Mouse (Mus musculus) liver, postnatal 0 days (tissue): Measurements from ENCODE around the gene Tshz2. TPM values are rescaled to one million over a fixed set of nuclear protein-coding genes. Genes with fewer than 3 reads are reported as not detected.

Source experiments
- ATAC-seq: fragments of 200-750 bp; cut with Nextera tagmentation; 2 replicates; pipeline ENCODE4 v1.8.0; 2017; ENCODE audit warnings: mild to moderate bottlenecking, moderate library complexity
- DNase-seq: peaks from one replicate; pipeline ENCODE4 v3.0.0-alpha.2; 2016
- H3K27ac ChIP-seq: fragments of 300-500 bp; sonication (generic); 2 replicates; pipeline ENCODE4 v1.5.1; 2014; ENCODE audit warnings: antibody characterized with exemption, moderate library complexity, mild to moderate bottlenecking, low read depth
- H3K27me3 ChIP-seq: fragments of 300-500 bp; sonication (generic); 2 replicates; pipeline ENCODE4 v1.6.1; 2014; ENCODE audit warnings: low read length, control low read depth, mixed read lengths; ENCODE audit not compliant: insufficient read depth
- H3K36me3 ChIP-seq: fragments of 300-500 bp; sonication (generic); replicated peaks from 2 replicates; pipeline ENCODE4 v1.6.1; 2014; ENCODE audit warnings: mild to moderate bottlenecking, control low read depth, low read length, moderate library complexity, mixed read lengths; ENCODE audit not compliant: insufficient read depth
- H3K4me1 ChIP-seq: fragments of 300-500 bp; sonication (generic); 2 replicates; pipeline ENCODE4 v1.6.1; 2014; ENCODE audit warnings: antibody characterized with exemption, mild to moderate bottlenecking, control low read depth; ENCODE audit not compliant: insufficient read depth
- H3K4me2 ChIP-seq: fragments of 300-500 bp; sonication (generic); 2 replicates; pipeline ENCODE4 v1.6.1; 2014; ENCODE audit warnings: low read depth, mild to moderate bottlenecking, low read length, moderate library complexity, mixed read lengths
- H3K4me3 ChIP-seq: fragments of 300-500 bp; sonication (generic); 2 replicates; pipeline ENCODE4 v1.5.1; 2014; ENCODE audit warnings: low read depth, low read length
- H3K9ac ChIP-seq: fragments of 300-500 bp; sonication (generic); replicated peaks from 2 replicates; pipeline ENCODE4 v1.6.1; 2014; ENCODE audit warnings: mild to moderate bottlenecking, moderate library complexity
- H3K9me3 ChIP-seq: fragments of 300-500 bp; sonication (generic); 2 replicates; pipeline ENCODE4 v1.6.1; 2016; ENCODE audit warnings: mild to moderate bottlenecking, control low read depth, low read length, mixed read lengths
- CTCF ChIP-seq: sonication (generic); IDR thresholded peaks from 2 replicates; pipeline ENCODE4 v1.5.1; 2016; ENCODE audit warnings: antibody characterized with exemption, low read depth
- EP300 ChIP-seq: IDR thresholded peaks from 2 replicates; pipeline ENCODE4 v1.6.1; 2016; ENCODE audit warnings: antibody characterized with exemption, low read depth, mild to moderate bottlenecking
- WGBS: fragments of 180-500 bp; shearing (Covaris S2); extraction: QIAGEN DNeasy Blood & Tissue Kit; methylation state at CpG from one replicate; pipeline ENCODE4 v1.1.7; 2014; ENCODE audit not compliant: insufficient replicate concordance; 5-methylcytosine and 5-hydroxymethylcytosine counted together
- polyA plus RNA-seq: library from polyadenylated mRNA; unstranded; fragments of >200 nt; fragmentation: Nextera tagmentation; extraction: Ambion mirVana; gene quantifications from 2 replicates; pipeline ENCODE4 v1.2.1, GENCODE M21; 2015

The Tshz2 gene
- polyA plus RNA-seq, 1 experiment from 2014 or later = 1.5 TPM

DNA sequence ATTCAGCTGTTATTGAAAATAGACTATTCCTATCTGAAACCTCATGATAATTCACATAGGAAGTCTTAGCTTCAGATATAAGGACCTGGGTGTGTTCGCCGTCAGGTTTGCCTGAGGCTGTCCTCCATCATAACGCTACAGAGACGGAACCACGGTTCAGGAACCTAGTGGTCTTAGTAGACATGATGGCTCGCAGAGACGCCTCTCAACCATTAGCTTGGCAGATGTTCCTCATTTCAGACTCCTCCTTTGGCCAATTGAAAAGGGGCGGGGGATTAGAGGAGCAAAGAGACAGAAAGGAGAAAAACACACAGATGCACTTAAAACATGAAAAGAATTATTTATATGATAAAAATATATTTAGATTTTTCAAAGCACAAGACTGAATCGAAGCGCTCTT lies 445.2 kb downstream of the Tshz2 start:
- H3K4me3 ChIP-seq = no peak overlapping the region
- H3K9me3 ChIP-seq = no peaks in the 10 kb centered on the region
- H3K4me2 ChIP-seq = no peak overlapping the region
- 66% methylated on average over 10 of the region's 10 CpGs for WGBS
- DNase-seq (no peak), ATAC-seq (no peak)
- H3K4me1 ChIP-seq = no peaks in the 10 kb centered on the region
- H3K36me3 ChIP-seq = no peaks in the 10 kb centered on the region
- H3K27ac ChIP-seq = no peak overlapping the region
- no peak for TF ChIP-seq EP300
- TF ChIP-seq CTCF = no peak
- no peak overlapping the region for H3K9ac ChIP-seq
- H3K27me3 ChIP-seq = no peaks in the 10 kb centered on the region

DNA sequence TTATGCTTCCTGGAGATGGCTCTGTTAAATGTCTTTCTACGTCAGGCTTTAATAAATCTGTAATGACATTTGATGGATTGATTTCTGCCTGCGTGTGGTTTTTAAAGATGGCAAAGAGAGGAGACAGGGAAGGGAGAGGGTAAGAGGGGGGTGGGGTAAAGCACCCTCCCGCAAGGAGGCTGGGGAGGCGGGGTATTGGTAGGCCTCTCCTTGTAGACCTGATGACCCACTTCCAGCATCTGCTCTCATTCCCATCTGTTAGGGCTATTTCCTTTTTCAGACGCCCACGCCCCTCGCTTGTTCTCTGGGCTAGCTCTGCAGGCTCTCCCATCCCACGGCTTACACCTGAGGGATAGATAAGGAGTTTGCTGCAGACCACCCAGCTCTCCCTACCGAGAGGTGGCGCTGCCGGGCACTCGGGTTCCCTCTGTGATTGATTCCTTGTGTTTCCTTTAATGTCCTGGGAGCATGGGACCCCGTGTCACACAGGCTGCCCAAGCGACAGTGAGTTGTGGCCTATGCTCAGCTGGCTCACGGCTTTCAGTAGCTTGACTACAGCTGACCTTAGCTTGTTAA lies 445.7 kb downstream of the Tshz2 start:
- TF ChIP-seq EP300 = no peak
- TF ChIP-seq CTCF = peak; percentile 31; the same call in 1 of the 2 replicates
- no peak for DNase-seq
- no peak overlapping the region for H3K27ac ChIP-seq

DNA sequence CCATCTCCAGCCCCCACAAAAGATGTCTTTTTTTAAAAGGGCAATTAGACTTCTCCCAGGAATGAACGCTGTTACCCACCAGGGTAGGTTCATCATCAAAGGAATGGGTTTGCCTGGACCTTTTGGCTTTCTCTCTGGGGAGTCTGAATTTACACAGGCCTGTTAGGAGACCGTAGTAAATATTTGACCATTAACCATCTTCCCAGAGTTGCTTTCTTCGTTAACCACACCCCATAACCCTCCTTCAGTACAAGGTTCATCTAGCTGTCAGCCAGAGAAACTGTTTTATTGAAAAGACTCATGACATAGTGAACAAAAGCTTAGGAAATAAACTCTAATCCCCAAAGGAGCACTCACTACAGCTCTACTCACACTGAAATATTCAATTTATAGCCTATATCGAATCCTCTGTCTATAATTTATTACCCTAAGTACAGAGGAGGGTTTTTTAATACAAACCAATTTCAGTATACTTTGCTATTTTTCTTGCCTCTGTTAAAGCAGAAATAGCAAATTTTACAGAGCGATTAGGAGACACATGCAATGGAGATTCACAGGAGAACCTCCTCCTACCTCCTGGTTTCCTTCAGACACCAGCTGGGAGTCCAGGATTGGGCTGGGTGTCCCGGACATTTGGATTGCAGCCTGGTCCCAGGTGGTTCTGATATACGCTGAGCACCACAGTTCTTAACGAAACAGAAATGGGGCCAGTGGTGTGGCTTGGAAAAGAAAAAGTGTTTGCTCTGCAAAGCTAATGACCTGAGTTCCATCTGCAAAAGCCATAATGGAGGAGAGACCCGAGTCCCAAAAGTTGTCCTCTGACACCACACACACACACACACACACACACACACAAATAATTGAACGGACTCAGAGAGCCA lies 459.0 kb downstream of the Tshz2 start:
- DNase-seq (no peak), ATAC-seq (no peak)
- Histone ChIP-seq H3K9ac (no peak overlapping the region), H3K9me3 (no peaks in the 10 kb centered on the region), H3K27me3 (no peaks in the 10 kb centered on the region), H3K36me3 (no peaks in the 10 kb centered on the region), H3K27ac (no peak overlapping the region), H3K4me3 (no peak overlapping the region), H3K4me1 (peaks cover 3% of the 10 kb centered on the region; the same call in 1 of the 2 replicates), H3K4me2 (no peak overlapping the region)
- TF ChIP-seq CTCF (no peak), EP300 (no peak)
- 59% methylated on average over 10 of the region's 10 CpGs for WGBS

More for the DNA sequence above, 445.7 kb downstream of the Tshz2 start:
- Histone ChIP-seq H3K9me3 (no peaks in the 10 kb centered on the region), H3K36me3 (no peaks in the 10 kb centered on the region), H3K4me1 (no peaks in the 10 kb centered on the region), H3K9ac (no peak overlapping the region), H3K27me3 (no peaks in the 10 kb centered on the region), H3K4me3 (no peak overlapping the region), H3K4me2 (no peak overlapping the region)
- 50% methylated on average over 15 of the region's 15 CpGs for WGBS
- ATAC-seq = no peak

- Histone ChIP-seq H3K4me3 (no peak overlapping the region), H3K9me3 (no peaks in the 10 kb centered on the region), H3K4me2 (no peak overlapping the region), H3K4me1 (0 out of 2 replicates have a peak, but pooled peaks cover 2% of the 10 kb centered on the region), H3K27me3 (no peaks in the 10 kb centered on the region), H3K27ac (no peak overlapping the region), H3K9ac (no peak overlapping the region), H3K36me3 (no peaks in the 10 kb centered on the region)
- WGBS = 89% methylated on average over 17 of the region's 17 CpGs
- no peak for DNase-seq
- no peak for ATAC-seq
- TF ChIP-seq CTCF = no peak
- TF ChIP-seq EP300 = no peak
These were observed 461.4 kb downstream of the Tshz2 start for GRCm38 (mm10) chr2:170094220-170094619.

DNA sequence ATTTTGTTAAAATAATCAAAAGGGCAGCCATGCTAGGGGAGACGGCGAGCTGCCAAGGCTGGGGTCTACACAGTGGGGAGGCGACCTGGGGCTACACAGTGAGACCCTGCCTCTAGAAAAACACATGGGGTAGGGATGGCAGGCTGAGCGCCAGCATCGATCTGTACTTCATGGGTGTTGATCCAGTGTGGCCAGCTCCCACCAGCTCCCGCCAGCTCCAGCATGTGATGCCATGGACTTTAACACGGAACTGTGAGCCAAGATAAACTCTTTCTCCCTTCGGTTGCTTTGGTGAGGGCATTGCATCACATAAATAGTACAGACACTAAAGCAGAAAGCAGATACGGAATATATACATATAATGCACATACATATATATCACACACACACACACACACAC lies 462.1 kb downstream of the Tshz2 start:
- Histone ChIP-seq H3K9ac (no peak overlapping the region), H3K4me2 (no peak overlapping the region), H3K36me3 (no peaks in the 10 kb centered on the region), H3K4me3 (no peak overlapping the region), H3K27ac (no peak overlapping the region), H3K9me3 (no peaks in the 10 kb centered on the region), H3K4me1 (0 out of 2 replicates have a peak, but pooled peaks cover 2% of the 10 kb centered on the region), H3K27me3 (no peaks in the 10 kb centered on the region)
- TF ChIP-seq CTCF = no peak
- TF ChIP-seq EP300 = no peak
- peak; percentile 64 for DNase-seq
- WGBS = 68% methylated on average over 9 of the region's 9 CpGs
- peak; percentile 89 for ATAC-seq

DNA sequence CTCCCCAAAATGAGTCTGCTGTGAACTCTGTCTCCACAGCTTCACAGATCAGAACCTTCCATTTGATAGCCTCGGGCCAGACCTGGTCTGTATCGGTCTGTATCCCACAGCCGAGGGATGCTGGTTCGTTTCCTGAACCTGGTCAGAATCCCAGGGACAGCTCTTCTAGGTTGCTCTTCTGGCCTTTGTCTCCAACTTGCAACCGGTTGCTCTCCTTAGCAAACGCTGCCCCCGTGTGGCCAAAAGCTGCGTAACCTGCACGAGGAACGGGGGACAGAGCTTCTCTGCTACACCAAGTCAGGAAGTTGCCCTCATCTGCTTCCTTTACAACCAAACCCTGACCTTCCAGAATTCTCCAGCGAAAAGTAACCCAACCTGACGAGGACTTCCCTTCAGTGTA lies 468.3 kb downstream of the Tshz2 start:
- TF ChIP-seq EP300 (no peak), CTCF (peak; percentile 99)
- Histone ChIP-seq H3K27me3 (no peaks in the 10 kb centered on the region), H3K9ac (no peak overlapping the region), H3K4me2 (0 out of 2 replicates have a peak overlapping the region, but pooled peaks have one; percentile 19), H3K27ac (no peak overlapping the region), H3K4me1 (no peaks in the 10 kb centered on the region), H3K36me3 (no peaks in the 10 kb centered on the region), H3K9me3 (no peaks in the 10 kb centered on the region), H3K4me3 (no peak overlapping the region)
- DNase-seq (peak; percentile 93), ATAC-seq (peak; percentile 61; the same call in 1 of the 2 replicates)
- 3% methylated on average over 12 of the region's 12 CpGs for WGBS
